ENCODE assay signal across 8 mouse cellular contexts in the genomic region with DNA sequence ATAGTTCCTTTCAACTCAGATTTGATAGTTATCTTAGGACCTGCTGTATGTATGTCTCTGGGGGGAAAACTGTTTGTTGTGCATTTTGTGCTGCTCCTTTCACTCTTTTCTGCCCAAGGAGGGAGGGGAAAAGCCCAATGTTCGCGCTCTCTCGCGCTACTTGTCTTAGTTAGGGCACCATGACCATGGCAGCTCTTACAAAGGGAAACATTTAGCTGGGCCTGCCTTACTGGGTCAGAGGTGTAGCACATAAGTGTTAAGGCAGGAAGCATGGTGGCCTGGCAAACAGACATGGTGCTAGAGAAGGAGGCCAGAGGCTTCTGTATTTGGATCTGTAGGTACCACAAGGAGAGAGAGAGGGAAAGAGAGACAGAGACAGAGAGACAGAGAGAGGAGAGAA. TPM values are rescaled to one million over a fixed set of nuclear protein-coding genes. Genes with fewer than 3 reads are reported as not detected.
DNase-seq lines count a peak whose midpoint lies in the region; ATAC-seq and TF ChIP-seq lines count a peak whose summit lies in the region.

No protein-coding gene starts in this region.

- peaks cover 86% of the 10 kb centered on the region for H3K79me2 ChIP-seq in CH12.LX (replicated peaks; ENCODE audit: control insufficient read depth, extremely low read depth, insufficient read depth, poor library complexity, severe bottlenecking)

- DNase-seq in CH12.LX (ENCODE audit: extremely low read depth), result peak; percentile 45
- DNase-seq in forebrain, embryonic 14.5 days (ENCODE audit: low spot score), result no peak
- DNase-seq in liver, embryonic 14.5 days (ENCODE audit: low read depth in 3 of 3, low spot score in 3 of 3), result no peak
- DNase-seq in T-cell, adult 2 months (ENCODE audit: low spot score), result no peak
- DNase-seq in gastrocnemius, postnatal 25 days, result no peak
- no peak for DNase-seq in frontal cortex, postnatal 10 days (ENCODE audit: low spot score in 2 of 2)

- no peak for TF ChIP-seq RAD21 in CH12.LX (IDR thresholded peaks at IDR 0.05; ENCODE audit: low read depth, low read length)

- WGBS in forebrain, embryonic 14.5 days, result 74% methylated on average over 4 of the region's 4 CpGs
- WGBS in liver, embryonic 14.5 days (ENCODE audit: insufficient replicate concordance), result 65% methylated on average over 4 of the region's 4 CpGs

- no peak for TF ChIP-seq POLR2A in CH12.LX (IDR thresholded peaks at IDR 0.05; ENCODE audit: low read depth, low read length)

- no peaks in the 10 kb centered on the region for H3K27me3 ChIP-seq in erythroblast, embryonic 14.5 days (ENCODE audit: control insufficient read depth)
- no peaks in the 10 kb centered on the region for H3K27me3 ChIP-seq in CH12.LX (replicated peaks)
- H3K27me3 ChIP-seq in forebrain, embryonic 14.5 days (replicated peaks; ENCODE audit: control insufficient read depth, insufficient read depth, low read length), result no peaks in the 10 kb centered on the region
- H3K27me3 ChIP-seq in liver, embryonic 14.5 days (ENCODE audit: control insufficient read depth, insufficient read depth, low read length), result no peaks in the 10 kb centered on the region

- peaks cover 47% of the 10 kb centered on the region for H3K4me1 ChIP-seq in erythroblast, embryonic 14.5 days (ENCODE audit: control insufficient read depth)
- H3K4me1 ChIP-seq in CH12.LX (ENCODE audit: control insufficient read depth in 1 of 2, insufficient read depth in 2 of 2), result peaks cover 6 to 35% of the 10 kb centered on the region in 2 experiments; a peak in 3 of 4 replicates
- peaks cover 28% of the 10 kb centered on the region for H3K4me1 ChIP-seq in forebrain, embryonic 14.5 days (ENCODE audit: control insufficient read depth, insufficient read depth, low read length)
- H3K4me1 ChIP-seq in liver, embryonic 14.5 days (replicated peaks; ENCODE audit: control insufficient read depth in 2 of 2, insufficient read depth in 2 of 2, low read length in 1 of 2), result peaks cover 21 to 24% of the 10 kb centered on the region in 2 experiments

- TF ChIP-seq EP300 in CH12.LX (IDR thresholded peaks at IDR 0.05; ENCODE audit: low read length), result no peak
- no peak for TF ChIP-seq EP300 in liver, embryonic 14.5 days (IDR thresholded peaks at IDR 0.05; ENCODE audit: low read depth)

- dilution Hi-C loops in CH12.LX (cut with MboI; ENCODE audit: extremely low pct_ligation_motif_present, extremely low pct_unique_long_range_greater_than_20kb, low sequenced_read_pairs), result no loop called here

- 0 out of 2 replicates have a peak overlapping the region, but pooled peaks have one; percentile 31 for H3K27ac ChIP-seq in CH12.LX (ENCODE audit: insufficient read depth, low read depth)
- H3K27ac ChIP-seq in forebrain, embryonic 14.5 days (ENCODE audit: low read depth, low read length), result no peak overlapping the region
- no peak overlapping the region; the same call in 1 of the 2 replicates for H3K27ac ChIP-seq in liver, embryonic 14.5 days

- TF ChIP-seq CTCF in CH12.LX (conservative IDR thresholded peaks at IDR 0.05 in 1 of 2, IDR thresholded peaks at IDR 0.05 in 1 of 2; ENCODE audit: low read depth in 2 of 2, low read length in 2 of 2), result no peak
- TF ChIP-seq CTCF in liver, embryonic 14.5 days (IDR thresholded peaks at IDR 0.05; ENCODE audit: low read depth), result no peak

- in situ Hi-C loops in CH12.LX (cut with MboI; ENCODE audit: low pct_ligation_motif_present, low pct_unique_long_range_greater_than_20kb, low sequenced_read_pairs), result no loop called here

- peak overlapping the region; percentile 99 for H3K4me3 ChIP-seq in erythroblast, embryonic 14.5 days (replicated peaks)
- H3K4me3 ChIP-seq in CH12.LX (replicated peaks in 1 of 3; ENCODE audit: low read depth in 2 of 3, low read length in 2 of 3, poor library complexity in 1 of 3), result peak overlapping the region; percentile 53 to 98 (median 86)
- peak overlapping the region; percentile 9 for H3K4me3 ChIP-seq in forebrain, embryonic 14.5 days (ENCODE audit: low read depth, low read length)
- peak overlapping the region; percentile 7 to 42 for H3K4me3 ChIP-seq in liver, embryonic 14.5 days (ENCODE audit: insufficient read depth in 1 of 2, low read depth in 2 of 2, low read length in 2 of 2)

- no peak for ATAC-seq in erythroblast, adult 5-6 weeks (replicated peaks; ENCODE audit: low FRiP score, poor library complexity, severe bottlenecking)
- no peak for ATAC-seq in forebrain, embryonic 14.5 days
- no peak for ATAC-seq in liver, embryonic 14.5 days (ENCODE audit: insufficient read depth)

- peak overlapping the region; percentile 68 for H3K9ac ChIP-seq in CH12.LX (ENCODE audit: insufficient read depth, low read depth)
- H3K9ac ChIP-seq in forebrain, embryonic 14.5 days (ENCODE audit: low read length), result peak overlapping the region; percentile 18; the same call in 1 of the 2 replicates
- H3K9ac ChIP-seq in liver, embryonic 14.5 days (replicated peaks), result peak overlapping the region; percentile 52

- H3K4me2 ChIP-seq in CH12.LX (ENCODE audit: insufficient read depth, low read depth, poor library complexity, severe bottlenecking), result peak overlapping the region; percentile 81
- H3K4me2 ChIP-seq in forebrain, embryonic 14.5 days (ENCODE audit: low read length), result peak overlapping the region; percentile 89
- H3K4me2 ChIP-seq in liver, embryonic 14.5 days (ENCODE audit: low read depth), result peak overlapping the region; percentile 95

- peaks cover 64% of the 10 kb centered on the region for H3K36me3 ChIP-seq in erythroblast, embryonic 14.5 days (ENCODE audit: control insufficient read depth)
- peaks cover 0 to 22% of the 10 kb centered on the region in 2 experiments for H3K36me3 ChIP-seq in CH12.LX (replicated peaks in 1 of 2; ENCODE audit: control insufficient read depth in 1 of 2, insufficient read depth in 1 of 2, low read length in 1 of 2)
- no peaks in the 10 kb centered on the region for H3K36me3 ChIP-seq in forebrain, embryonic 14.5 days (ENCODE audit: control insufficient read depth, insufficient read depth, low read length)
- H3K36me3 ChIP-seq in liver, embryonic 14.5 days (replicated peaks; ENCODE audit: control insufficient read depth, insufficient read depth, low read depth), result peaks cover 5% of the 10 kb centered on the region; the same call in 1 of the 2 replicates

- no peaks in the 10 kb centered on the region for H3K9me3 ChIP-seq in erythroblast, embryonic 14.5 days (ENCODE audit: control insufficient read depth, low read length)
- no peaks in the 10 kb centered on the region for H3K9me3 ChIP-seq in CH12.LX (replicated peaks; ENCODE audit: low read length)
- no peaks in the 10 kb centered on the region for H3K9me3 ChIP-seq in forebrain, embryonic 14.5 days (replicated peaks; ENCODE audit: control insufficient read depth, low read length)
- no peaks in the 10 kb centered on the region for H3K9me3 ChIP-seq in liver, embryonic 14.5 days (ENCODE audit: control insufficient read depth, low read length)

TF ChIP-seq in CH12.LX, 34 proteins besides CTCF, POLR2A, EP300 and RAD21:
- TF ChIP-seq CHD2 (IDR thresholded peaks at IDR 0.05; ENCODE audit: low read length) (peak; percentile 74), MXI1 (IDR thresholded peaks at IDR 0.05; ENCODE audit: low read depth, low read length) (no peak), ETS1 (conservative IDR thresholded peaks at IDR 0.05; ENCODE audit: low read depth, low read length) (no peak)

RNA-seq across cellular contexts. Expression of gene Msl2, which starts 4.7 kb away (rescaled TPM):
- polyA plus RNA-seq in erythroblast, embryonic 14.5 days (2012), result 0.76 and 1.1 TPM in 2 replicates
- total RNA-seq in erythroblast, adult 5-6 weeks (2015; ENCODE audit: low replicate concordance), result 51.4 and 56.9 TPM in 2 replicates
- total RNA-seq in erythroblast, adult 5-6 weeks (2017; ENCODE audit: low replicate concordance), result 47.2 and 49.1 TPM in 2 replicates
- total RNA-seq in CH12.LX (2012; rRNA removed) (15.5 and 18.6 TPM in 2 replicates), CH12.LX (2014; rRNA removed) (18.7 and 19.7 TPM in 2 replicates)
- polyA plus RNA-seq in CH12.LX (2012; ENCODE audit: insufficient read length, low read depth), result 26.1 and 30.8 TPM in 2 replicates
- polyA plus RNA-seq in forebrain, embryonic 14.5 days (2014; fragmentation: Nextera tagmentation; extraction: Ambion mirVana), result 6.1 and 8.4 TPM in 2 replicates
- polyA plus RNA-seq in liver, embryonic 14.5 days (2012; rRNA removed), result 8.2 and 9.4 TPM in 2 replicates
- 2.3 and 2.5 TPM in 2 replicates for polyA plus RNA-seq in liver, embryonic 14.5 days (2014; fragmentation: Nextera tagmentation; extraction: Ambion mirVana)
- 10 to 100 TPM; 20.9 to 23.1 TPM for total RNA-seq in gastrocnemius, postnatal 25 days (2021)

RNA-seq across cellular contexts. Expression of gene Pccb, which starts 43.9 kb away (rescaled TPM):
- polyA plus RNA-seq in erythroblast, embryonic 14.5 days (2012), result 4.3 and 5.0 TPM in 2 replicates
- 7.7 and 11.3 TPM in 2 replicates for total RNA-seq in erythroblast, adult 5-6 weeks (2015; ENCODE audit: low replicate concordance)
- 4.9 and 7.4 TPM in 2 replicates for total RNA-seq in erythroblast, adult 5-6 weeks (2017; ENCODE audit: low replicate concordance)
- 17.3 and 18.7 TPM in 2 replicates for total RNA-seq in CH12.LX (2012; rRNA removed)
- 17.7 and 18.4 TPM in 2 replicates for total RNA-seq in CH12.LX (2014; rRNA removed)
- 26.3 and 31.6 TPM in 2 replicates for polyA plus RNA-seq in CH12.LX (2012; ENCODE audit: insufficient read length, low read depth)
- 20.4 and 23.7 TPM in 2 replicates for polyA plus RNA-seq in forebrain, embryonic 14.5 days (2014; fragmentation: Nextera tagmentation; extraction: Ambion mirVana)
- 12.8 and 15.7 TPM in 2 replicates for polyA plus RNA-seq in liver, embryonic 14.5 days (2012; rRNA removed)
- polyA plus RNA-seq in liver, embryonic 14.5 days (2014; fragmentation: Nextera tagmentation; extraction: Ambion mirVana), result 6.4 and 7.8 TPM in 2 replicates
- 10 to 100 TPM; 51.6 to 57.9 TPM for total RNA-seq in gastrocnemius, postnatal 25 days (2021)

Comparison
In these comparisons a context has a peak if more than half of its experiments do, and no peak if none do; other contexts are left out.
1. H3K4me3 ChIP-seq: peak in every context shown above with its lines; median percentile 99 in erythroblast, embryonic 14.5 days; 86 in CH12.LX; 24 in liver, embryonic 14.5 days; 9 in forebrain, embryonic 14.5 days.
2. H3K9ac ChIP-seq: peak in every context shown above with its lines; median percentile 68 in CH12.LX; 52 in liver, embryonic 14.5 days; 18 in forebrain, embryonic 14.5 days.